Mouse (Mus musculus): Measurements from ENCODE around the gene Lpar2.

Gene Lpar2

DNA sequence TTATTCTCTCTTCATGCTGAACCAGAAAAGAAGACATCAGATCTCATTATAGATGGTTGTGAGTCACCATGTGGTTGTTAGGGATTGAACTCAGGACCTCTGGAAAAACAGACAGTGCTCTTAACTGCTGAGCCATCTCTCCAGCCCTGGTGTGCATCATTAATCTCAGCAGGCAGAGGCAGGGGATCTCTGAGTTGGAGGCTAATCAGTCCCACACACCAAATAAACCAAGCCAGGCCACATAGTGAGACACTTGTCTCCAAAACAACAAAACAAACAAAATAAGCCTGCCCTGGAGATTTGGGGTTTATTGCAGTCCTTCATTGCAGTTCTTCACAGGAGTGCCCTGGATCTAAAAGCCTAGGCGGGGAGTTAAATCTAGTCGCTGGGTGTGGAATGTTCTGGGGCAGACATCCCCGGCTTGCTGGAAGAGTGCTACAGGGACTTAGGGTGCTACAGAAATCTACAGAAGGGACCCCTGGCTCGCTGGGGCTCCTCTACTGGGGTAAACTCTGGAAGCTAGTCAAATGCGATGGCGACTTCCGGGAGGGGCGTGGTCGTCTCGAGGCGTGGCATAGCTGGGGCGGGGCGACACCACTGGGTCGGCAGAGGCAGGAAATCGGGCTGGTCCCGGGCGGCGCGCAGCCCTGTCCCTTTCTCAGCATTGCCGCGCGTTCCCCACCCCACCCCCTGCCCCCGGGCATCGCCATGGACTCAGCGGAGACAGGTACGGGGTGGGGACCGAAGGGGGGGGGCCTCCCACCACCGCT is 13.9 kb upstream of the Lpar2 start, which contains the start of gene Gmip:
TSS of gene Gmip (plus strand) at position 586 of the 770 bp plus-strand sequence.
- DNase-seq = peak; percentile 56

DNA sequence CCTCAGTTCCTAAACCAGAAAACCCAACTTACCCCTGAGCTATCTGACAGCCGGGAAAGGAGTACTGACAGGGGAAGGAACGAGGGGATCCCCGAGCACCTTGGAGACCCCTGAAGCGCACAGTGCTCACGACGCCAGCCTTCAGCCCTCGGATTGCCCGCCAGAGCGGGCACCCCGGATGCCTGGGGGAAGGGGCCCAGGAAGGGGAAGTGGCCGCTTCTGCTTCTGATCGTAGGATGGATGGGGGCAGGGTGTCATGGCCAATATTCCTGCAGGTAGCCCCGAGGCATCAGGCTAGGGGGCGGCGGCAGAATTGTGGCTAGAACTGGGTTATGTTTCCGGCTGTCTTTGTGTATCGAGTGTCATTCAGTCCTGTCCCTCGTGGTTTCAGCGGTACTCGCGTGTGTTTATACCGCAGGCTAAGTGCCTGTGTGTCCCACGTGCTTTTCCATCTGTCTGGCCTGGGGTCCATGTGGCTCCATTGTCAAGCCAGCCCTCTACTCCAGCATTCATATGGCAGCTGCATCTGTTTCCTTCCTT is 13.3 kb upstream of the Lpar2 start:
- no peak for DNase-seq

DNA sequence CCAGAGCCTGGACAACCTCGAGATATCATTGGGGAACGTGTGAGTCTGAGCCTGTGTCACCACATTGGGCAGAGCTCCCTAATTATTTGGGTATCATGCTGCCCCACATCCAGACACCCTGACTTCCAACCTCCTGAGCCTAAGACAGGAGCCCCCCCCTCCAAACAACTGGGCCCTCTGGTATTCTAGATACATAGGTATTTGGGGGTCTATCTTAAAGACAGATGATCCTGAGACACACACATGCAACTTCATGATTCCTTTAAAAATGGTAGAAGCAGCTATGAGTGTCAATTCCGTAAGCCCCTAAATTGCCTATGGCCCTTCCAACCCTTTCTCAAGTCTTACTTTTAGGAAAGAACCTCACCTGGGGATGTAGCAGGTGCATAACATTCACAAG is 12.4 kb upstream of the Lpar2 start:
- no peak for DNase-seq

DNA sequence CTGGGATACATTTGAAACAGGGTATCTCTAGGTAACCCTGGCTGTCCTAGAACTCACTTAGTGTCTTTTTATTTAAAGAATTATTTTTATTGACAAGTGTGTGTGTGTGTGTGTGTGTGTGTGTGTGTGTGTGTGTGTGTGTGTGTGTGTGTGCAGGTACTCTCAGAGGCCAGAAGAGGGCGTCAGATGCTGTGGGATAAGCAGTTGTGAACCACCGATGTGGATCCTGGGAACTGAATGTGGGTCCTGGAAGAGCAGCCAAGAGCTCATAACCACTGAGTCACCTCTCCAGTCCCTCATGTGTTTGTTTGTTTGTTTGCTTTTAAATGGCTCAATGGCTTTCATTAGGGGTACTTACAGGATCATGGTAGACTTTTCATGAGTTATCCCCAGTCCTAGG is 7.3 kb upstream of the Lpar2 start:
- no peak for DNase-seq

DNA sequence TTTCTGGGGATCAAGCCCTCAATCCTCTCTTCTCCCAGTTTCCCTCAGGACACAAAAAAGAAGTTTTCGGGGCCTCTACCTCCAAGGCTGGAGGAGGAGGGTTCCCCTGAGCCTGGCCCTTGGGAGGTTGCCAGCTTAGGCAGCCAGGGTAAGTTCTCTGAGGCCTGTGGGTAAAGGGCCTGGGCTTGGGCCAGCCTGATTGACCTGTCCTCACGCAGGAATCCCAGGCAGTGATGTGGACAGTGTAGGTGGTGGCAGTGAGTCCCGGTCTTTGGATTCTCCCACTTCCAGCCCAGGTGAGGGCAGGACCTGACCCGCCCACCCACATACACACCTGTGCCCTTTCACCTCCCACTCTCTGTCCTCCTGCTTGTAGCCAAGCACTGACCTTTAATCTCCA is 6.8 kb upstream of the Lpar2 start:
- DNase-seq = no peak

DNA sequence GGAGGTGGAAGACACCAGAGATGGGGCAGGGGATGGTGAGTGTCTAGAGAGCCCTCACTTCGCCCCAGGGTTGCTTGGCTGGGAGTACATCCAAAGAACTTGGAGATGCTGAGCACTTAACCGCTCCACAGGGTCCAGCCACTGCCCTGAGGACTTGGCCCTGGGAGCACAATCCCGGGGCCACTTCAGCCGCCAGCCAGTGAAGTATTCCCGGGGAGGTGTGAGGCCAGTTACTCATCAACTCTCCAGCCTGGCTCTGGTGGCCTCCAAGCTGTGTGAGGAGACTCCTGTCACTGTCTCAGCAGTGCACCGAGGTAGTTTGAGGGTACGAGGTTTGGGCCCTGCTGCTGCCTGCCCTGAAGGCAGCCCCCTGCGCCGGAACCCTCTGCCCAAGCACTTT is 1.8 kb upstream of the Lpar2 start:
- DNase-seq = no peak

DNA sequence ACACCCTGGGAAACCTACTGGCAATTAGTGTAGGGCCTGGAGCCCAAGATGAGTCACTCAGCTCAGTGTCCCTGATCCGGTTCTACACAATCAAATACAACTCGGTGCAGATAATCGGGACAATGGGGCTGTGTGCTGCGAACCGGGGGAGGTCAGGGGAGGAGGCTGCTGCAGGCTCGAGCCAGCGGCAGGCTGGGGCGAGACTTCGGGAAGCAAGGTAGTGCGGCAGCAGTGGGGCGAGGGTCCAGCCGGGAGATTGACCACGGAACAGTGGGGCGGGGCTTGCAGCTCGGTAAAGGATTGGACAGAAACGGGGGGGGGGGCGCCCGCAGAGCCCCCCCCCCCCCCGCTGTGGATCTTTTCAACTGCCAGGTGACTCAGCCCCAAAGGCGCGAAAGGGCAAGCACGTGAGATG is 251 bp upstream of the Lpar2 start:
- DNase-seq = no peak

DNA sequence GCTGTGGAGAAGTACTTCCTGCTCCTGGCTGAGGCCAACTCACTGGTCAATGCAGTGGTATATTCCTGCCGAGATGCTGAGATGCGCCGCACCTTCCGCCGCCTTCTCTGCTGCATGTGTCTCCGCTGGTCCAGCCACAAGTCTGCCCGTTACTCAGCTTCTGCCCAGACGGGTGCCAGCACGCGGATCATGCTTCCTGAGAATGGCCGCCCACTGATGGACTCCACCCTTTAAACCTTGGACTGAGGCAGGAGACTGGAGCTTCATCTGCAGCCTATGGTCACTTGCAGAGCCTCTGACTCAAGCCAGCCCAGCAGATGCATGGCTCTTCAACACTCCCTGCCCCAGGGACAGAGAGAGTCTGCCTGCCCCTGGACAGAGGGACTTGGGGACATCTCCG is 4.1 kb downstream of the Lpar2 start:
- no peak for DNase-seq

DNA sequence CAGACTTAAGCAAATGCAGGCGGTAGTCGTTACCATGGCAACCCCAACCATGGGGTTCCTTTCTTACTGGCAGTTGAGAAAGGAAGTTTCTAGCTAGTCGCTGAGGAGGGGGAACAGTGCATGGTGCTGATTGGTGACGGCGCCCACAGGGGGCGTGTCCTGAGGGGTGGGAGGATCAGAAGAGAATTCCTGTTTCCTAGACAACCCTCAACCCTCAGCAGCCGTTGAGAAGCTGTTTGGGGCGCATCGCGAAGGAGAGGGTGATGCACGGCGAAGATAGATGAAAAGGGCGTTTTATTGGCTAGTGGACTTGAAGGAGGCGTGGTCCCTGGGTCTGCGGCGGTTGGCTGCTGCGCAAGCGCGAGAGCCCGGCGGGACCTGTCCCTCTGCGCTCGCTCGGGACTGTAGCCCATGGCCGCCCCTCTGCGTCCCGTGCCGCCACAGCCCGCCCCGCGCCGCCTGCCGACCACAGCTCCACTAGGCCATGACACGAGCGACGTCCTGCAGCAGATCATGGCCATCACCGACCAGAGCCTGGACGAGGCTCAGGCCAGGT is 10.1 kb downstream of the Lpar2 start, which contains the start of gene Pbx4:
TSS of gene Pbx4 (plus strand) at position 194 of the 556 bp plus-strand sequence.
- peak; percentile 93 for DNase-seq

DNA sequence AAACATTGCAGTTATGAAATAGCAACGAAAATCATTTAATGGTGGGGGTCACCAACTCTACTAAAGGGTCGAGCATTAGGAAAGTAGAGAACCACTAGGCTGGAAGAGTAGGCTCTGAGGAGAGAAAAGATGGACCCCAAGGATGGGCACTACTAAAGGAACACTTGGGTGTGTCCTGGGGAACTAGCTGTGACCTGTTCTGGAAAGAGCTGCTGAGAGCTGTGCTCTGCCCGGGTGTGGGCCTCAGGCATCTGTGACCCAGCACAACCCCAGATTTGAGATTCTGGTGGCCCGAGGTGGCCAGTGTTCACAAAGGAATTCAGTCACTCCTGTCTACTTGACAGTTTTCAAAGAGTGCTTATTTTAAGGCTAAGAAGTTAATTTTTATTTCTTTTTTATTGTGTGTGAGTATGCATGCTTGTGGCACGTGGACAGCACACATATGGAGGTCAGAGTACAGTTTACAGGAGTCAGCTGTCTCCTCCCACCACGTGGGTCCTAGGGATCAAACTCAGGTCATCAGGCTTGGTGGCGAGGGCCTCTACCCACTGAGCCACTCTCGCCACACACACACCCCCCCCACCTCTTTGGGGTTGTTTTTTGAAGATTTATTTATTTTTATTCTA is 14.9 kb downstream of the Lpar2 start:
- no peak for DNase-seq

DNA sequence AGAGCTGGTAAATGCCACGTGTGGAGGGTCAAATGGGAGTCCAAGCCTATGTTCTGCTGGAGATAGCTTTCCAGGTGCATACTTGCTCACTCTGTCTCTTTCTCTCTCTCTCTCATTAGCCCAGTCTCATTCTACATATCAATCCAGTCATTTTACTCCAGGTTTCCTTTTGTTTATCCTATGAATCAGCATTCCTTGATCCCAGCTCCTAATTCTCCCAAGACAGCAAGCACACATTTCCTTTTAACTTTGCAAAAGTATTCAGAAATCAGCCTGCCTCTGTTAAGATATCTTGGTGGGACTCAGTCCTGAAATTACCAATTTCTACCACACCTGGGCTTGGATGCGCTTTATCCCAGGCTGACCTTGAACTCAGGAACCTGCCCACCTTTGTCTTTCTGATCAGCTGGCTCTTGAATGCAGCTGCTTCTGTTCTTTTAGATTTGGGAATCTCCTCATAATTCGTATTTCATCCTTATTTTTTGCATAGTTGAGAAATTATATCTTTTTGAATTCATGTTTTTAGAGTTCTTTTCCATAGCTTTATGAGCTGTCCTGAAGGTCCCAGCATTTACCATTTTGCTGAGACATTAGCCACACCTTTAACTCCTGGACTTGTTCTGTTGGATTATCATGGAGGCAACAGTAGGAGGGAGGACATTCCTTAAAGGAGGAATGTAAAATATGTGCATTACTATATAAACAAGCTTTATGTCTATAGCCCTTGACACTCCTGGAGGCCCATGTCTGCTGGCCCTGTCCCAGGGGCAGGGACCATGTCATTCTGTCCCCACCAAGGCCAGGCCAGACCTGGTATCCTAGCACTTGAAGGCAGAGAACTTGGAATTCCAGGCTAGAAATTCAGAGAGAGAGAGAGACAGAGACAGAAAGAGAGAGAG is 25.2 kb downstream of the Lpar2 start:
- DNase-seq = no peak

DNA sequence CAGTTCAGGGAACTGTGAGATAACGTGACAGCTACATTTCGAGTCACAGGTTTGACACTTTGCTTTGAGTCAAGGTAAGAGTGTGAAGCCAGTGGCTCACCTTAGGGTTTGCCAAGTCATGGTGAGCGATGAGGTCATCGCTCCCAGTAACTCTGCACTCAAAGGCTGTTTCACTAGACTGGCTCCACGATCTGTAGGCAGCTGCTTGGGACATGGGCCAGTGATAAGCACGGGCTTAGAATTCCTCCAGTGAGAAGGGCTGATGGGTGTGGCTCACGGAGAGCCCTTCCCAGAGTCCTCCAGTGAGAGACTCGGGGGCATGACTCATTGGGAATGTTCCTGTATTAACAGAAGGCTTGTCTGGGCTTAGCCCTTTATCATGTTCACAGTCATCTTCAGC is 26.7 kb downstream of the Lpar2 start:
- no peak for DNase-seq

DNA sequence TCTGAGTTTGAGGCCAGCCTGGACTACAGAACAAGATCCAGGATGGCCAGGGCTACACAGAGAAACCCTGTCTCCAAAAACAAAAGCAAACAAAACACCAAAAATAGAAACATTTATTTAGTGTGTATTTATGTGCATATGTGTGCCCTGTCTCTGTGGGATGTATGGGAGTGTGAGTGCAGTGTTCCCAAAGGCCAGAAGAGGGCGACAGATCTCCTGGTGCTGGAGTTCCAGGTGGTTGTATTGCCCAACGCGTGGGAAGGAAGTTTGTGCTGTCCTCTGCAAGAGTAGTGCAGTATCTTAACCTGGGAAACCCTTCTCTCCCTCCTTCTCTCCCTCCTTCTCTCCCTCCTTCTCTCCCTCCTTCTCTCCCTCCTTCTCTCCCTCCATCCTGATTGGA is 27.7 kb downstream of the Lpar2 start:
- DNase-seq = no peak

DNA sequence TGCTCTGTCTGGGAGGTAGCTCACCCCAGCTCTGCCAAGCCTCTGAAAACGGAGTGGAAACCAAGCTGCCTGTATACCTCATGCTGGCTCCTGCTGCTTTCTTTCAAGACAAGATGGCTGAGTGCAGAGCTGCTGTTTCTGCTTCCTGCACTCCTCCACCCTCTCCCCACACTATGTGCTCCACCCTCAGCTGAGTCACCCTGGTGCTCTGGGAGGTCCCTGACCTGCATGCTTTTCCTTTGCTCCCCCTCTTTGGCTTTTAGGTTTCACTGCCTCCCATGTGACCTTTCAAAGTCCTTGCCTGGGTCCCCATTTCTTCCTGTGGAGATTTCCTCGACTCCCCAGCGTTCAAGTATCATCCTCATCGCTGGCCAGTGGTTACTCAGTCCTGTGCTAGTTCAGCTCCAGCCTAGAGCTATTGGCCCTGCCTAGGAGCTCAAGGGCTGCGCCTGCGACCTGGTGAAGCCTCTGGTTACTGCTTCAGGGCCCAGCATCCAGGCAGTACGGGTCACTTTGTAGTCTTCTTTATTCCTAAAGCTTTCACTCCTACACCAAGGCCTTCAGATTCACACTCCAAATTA is 28.8 kb downstream of the Lpar2 start:
- no peak for DNase-seq

DNA sequence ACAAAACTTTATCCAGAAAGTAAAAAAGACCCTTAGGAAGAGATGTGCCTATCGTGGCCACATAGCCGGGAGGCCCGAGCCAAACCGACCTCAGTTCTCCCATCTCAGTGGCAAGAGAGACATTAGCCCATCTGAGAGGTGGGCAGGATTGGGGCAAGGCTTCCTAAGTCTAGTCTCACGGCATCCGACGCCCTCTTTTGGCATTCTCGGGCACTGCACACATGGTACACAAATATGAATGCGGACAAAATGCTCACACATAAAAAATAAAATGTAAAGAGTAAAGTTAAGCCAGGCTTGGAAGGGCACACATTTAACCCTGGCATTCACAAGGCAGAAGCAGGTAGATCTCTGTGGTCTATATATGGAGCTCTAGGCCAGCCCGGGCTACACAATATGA is 31.6 kb downstream of the Lpar2 start:
- no peak for DNase-seq

DNA sequence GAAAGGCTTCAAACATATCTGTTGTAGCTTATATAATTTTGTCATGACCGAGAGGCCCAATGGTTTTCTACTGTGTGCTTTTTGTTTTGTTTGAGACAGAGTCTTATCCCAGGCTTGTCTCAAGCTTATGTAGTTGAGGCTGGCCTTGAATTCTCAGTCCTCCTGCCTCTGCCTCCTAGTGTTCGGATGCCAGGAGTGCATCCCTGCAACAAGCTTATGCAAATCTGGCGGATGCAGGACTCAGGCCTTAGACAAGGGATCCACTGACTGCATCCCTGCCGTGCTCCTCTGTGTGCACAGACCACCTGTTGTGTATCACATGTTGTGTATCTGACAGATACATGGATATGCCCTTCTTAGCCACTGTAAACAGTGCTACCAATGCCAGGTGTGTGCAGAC is 38.6 kb downstream of the Lpar2 start:
- no peak for DNase-seq

DNA sequence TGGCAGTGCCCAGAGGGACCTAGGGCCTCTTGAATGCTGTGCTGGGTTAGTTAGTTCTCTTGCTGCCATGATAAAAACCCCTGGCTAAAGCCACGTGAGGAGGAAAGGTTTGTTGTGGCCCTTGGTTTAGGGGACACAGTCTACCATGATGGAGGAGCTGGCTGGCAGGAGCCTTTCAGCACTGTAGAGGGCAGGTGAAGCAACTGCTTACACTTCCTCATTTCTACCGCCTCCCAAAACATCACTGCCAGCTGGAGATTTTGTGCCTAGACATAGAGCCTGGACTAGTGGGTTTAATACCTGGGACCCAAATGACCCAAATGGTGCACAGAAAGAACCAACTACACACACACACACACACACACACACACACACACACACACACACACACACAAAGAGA is 39.0 kb downstream of the Lpar2 start:
- DNase-seq = no peak

DNA sequence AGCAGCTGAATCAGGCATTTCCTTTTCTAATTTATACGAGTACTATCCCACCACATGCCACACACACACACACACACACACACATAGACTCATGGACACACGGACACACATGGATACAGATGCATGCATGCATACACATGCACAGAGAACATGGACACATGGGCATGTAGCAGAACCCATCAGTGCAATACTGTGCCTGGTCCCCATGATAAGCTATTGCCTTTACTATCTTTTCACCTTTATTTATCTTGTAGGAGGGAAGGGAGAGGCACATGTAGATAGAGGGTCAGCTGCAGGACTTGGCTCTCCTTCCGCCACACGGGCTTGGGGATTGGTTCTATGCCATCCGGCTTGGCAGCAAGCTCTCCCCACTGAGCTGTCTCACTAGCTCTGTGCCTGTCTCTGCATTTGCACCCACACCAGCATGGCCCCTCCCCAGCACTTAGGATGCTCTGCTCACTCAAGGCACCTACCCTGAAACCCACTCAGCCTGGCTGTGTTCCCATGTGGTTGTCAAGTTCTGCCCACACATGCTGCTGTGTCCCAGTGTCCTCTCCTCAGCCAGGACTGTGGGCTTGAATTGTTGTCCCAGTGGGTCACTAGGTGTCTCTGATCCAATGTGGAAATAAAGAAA is 41.3 kb downstream of the Lpar2 start:
- no peak for DNase-seq

DNA sequence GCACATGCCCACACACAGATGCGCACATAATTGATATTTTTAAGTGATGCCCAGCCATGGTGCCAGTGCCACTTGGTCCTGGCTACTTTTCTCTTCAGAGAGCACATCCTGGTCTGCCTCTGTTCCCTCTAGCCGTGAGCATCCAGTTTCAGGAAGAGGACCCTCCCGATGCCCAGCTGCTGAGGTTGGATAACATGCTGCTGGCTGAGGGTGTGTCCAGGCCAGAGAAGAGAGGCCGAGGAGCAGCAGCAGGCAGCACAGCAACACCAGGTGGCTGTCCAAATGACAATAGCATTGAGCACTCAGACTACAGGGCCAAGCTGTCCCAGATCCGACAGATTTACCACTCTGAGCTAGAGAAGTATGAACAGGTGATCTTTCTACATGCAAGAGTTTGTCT is 42.0 kb downstream of the Lpar2 start:
- no peak for DNase-seq

DNA sequence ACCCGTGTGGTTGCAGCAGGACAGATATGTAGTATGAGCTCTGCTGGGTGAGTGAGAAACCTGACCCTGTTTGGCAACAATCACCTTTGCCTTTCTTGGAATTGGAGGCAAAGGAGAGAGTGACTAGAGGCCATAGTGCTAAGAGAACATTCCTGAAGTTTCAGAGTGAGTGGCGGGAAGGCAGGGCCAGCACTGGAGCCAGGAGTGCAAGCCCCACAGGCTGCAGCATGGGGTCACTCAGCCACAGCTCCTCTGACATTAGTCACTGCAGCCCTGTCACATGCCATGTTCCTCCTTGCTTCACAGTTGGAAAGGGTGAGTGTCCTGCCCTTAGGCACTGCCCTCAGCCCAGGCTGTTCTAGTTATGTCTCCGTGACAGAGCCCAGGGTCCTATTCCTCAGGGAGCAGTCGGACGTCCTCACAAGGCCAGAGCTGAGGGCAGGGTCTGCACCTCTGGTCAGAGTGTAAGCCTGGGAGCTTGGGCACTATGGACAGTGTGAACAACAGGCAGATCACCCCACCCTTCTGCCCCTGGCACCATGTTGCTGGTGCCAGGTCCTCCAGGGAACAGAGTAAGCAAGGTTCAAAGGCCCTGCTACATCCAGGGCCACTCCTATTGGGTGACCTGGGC is 45.6 kb downstream of the Lpar2 start:
- no peak for DNase-seq

DNA sequence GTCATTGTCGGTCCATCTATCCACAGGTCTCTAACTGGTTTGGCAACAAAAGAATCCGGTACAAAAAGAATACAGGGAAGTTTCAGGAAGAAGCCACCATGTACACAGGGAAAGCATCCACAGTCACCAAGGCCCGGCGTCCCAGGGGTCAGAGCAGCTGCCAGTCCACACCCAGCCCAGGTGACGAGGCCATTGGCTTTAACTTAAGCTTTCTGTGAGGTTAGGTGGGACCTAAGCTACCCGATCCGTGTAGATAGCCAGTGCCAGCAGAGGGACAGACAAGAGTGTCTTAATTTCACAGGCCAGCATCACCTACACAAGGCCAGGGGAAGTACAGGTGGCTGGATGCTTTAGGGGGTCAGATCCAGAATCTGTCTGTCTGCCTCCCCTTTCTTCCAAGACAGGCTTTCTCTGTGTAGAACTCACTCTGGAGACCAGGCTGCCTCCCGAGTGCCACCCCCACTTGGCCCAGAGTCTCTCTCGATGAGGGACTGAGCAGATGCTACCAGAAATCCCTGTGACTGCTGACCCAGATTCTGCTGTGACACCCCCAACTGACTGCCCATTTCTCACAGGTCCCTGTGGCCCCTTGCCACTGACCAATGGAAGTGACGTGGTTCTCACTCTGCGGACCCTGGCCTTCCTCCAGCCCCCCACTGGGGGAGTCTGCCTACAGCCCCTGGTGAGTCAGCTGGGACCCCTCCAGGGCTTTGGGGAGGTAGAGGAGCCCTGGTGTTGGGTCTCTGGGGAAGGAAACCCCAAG is 48.0 kb downstream of the Lpar2 start:
- no peak for DNase-seq

Data from right cerebral cortex, postnatal 25 days (tissue).